Mouse (Mus musculus): ENCODE data around the gene Cul7.

Gene Cul7

GRCm38 (mm10) chr17:46673850-46674529 is 23.9 kb downstream of the Cul7 start, which contains the start of gene Rrp36:
Gene Rrp36, minus strand, starts transcription at chr17:46674352.
- peak; percentile 92 for DNase-seq (ENCODE audit: low read depth, low spot score)

- DNase-seq (ENCODE audit: low read depth, low spot score) = no peak
Measured at GRCm38 (mm10) chr17:46674530-46675283, 24.6 kb downstream of the Cul7 start.

- DNase-seq (ENCODE audit: low read depth, low spot score) = no peak
Measured at GRCm38 (mm10) chr17:46678416-46678815, 28.3 kb downstream of the Cul7 start, which contains the start of gene Mea1. Gene Mea1, plus strand, starts transcription at chr17:46678793.

- no peak for DNase-seq (ENCODE audit: low read depth, low spot score)
Measured at GRCm38 (mm10) chr17:46678911-46679310, 28.8 kb downstream of the Cul7 start.

- DNase-seq (ENCODE audit: low read depth, low spot score) = peak; percentile 54
Measured at GRCm38 (mm10) chr17:46679843-46680759, 30.0 kb downstream of the Cul7 start.

GRCm38 (mm10) chr17:46680760-46681373 is 30.7 kb downstream of the Cul7 start, which contains the start of gene Klhdc3:
Gene Klhdc3, minus strand, starts transcription at chr17:46680914.
- peak; percentile 98 for DNase-seq (ENCODE audit: low read depth, low spot score)

GRCm38 (mm10) chr17:46681466-46682118 is 31.5 kb downstream of the Cul7 start:
- no peak for DNase-seq (ENCODE audit: low read depth, low spot score)

- no peak for DNase-seq (ENCODE audit: low read depth, low spot score)
Measured at GRCm38 (mm10) chr17:46682654-46683389, 32.7 kb downstream of the Cul7 start.

GRCm38 (mm10) chr17:46685913-46686312 is 35.8 kb downstream of the Cul7 start:
- no peak for DNase-seq (ENCODE audit: low read depth, low spot score)

- no peak for DNase-seq (ENCODE audit: low read depth, low spot score)
Measured at GRCm38 (mm10) chr17:46690665-46691064, 40.5 kb downstream of the Cul7 start.

GRCm38 (mm10) chr17:46691390-46691789 is 41.3 kb downstream of the Cul7 start:
- no peak for DNase-seq (ENCODE audit: low read depth, low spot score)

- DNase-seq (ENCODE audit: low read depth, low spot score) = no peak
Measured at GRCm38 (mm10) chr17:46694517-46695063, 44.5 kb downstream of the Cul7 start.

- DNase-seq (ENCODE audit: low read depth, low spot score) = no peak
Measured at GRCm38 (mm10) chr17:46698515-46698914, 48.4 kb downstream of the Cul7 start.

GRCm38 (mm10) chr17:46699245-46699644 is 49.1 kb downstream of the Cul7 start:
- DNase-seq (ENCODE audit: low read depth, low spot score) = no peak

- DNase-seq (ENCODE audit: low read depth, low spot score) = no peak
Measured at GRCm38 (mm10) chr17:46699912-46700311, 49.8 kb downstream of the Cul7 start.

GRCm38 (mm10) chr17:46701489-46701888 is 51.4 kb downstream of the Cul7 start:
- no peak for DNase-seq (ENCODE audit: low read depth, low spot score)

- no peak for DNase-seq (ENCODE audit: low read depth, low spot score)
Measured at GRCm38 (mm10) chr17:46702100-46702499, 52.0 kb downstream of the Cul7 start.

- DNase-seq (ENCODE audit: low read depth, low spot score) = no peak
Measured at GRCm38 (mm10) chr17:46702506-46702905, 52.4 kb downstream of the Cul7 start.

- DNase-seq (ENCODE audit: low read depth, low spot score) = no peak
Measured at GRCm38 (mm10) chr17:46703971-46704886, 54.1 kb downstream of the Cul7 start.

Measured in forelimb bud, embryonic 11.5 days (tissue).